Mouse (Mus musculus): ENCODE measurements around the gene Snx29. TPM values are rescaled to one million over a fixed set of nuclear protein-coding genes. Genes with fewer than 3 reads are reported as not detected.
"Not testable (repeated sequence)": the region's sequence is repeated elsewhere in the genome, so short reads cannot be mapped to it uniquely, and the experiment has no call there.

Snx29 gene
- polyA plus RNA-seq, 1 experiment: 15.0 TPM

DNA sequence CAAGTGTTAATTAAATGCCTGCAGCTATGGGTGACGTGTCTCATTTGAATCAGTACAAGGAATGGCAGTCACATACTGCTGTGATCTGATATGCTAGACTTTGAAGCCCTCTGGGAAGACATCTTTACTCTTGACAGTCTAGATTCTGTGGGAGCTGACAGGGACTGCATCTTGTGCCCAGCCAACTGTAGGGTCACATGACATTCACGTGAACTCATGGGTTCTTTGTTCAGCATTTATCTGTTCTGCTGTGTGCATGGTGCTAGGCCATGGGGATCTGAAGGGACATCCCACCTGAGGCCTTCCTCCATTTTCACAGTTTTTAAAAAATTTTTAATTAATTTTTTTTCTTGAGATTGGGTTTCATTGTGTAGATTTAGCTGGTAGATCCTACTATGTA is 91.9 kb downstream of the Snx29 start:
- H3K4me3 ChIP-seq (ENCODE audit: control insufficient read depth, insufficient read depth, low read length): no peak overlapping the region
- H3K36me3 ChIP-seq (ENCODE audit: control insufficient read depth, insufficient read depth, low read length): no peaks in the 10 kb centered on the region
- no peak for DNase-seq
- H3K27me3 ChIP-seq (ENCODE audit: control insufficient read depth, insufficient read depth, low read length): no peaks in the 10 kb centered on the region
- WGBS: 83% methylated on average over 2 of the region's 2 CpGs
- H3K27ac ChIP-seq (ENCODE audit: control insufficient read depth, insufficient read depth, low read length): no peak overlapping the region; the same call in 1 of the 2 replicates
- TF ChIP-seq CTCF (IDR thresholded peaks at IDR 0.05; ENCODE audit: borderline replicate concordance, control insufficient read depth, extremely low read depth, insufficient read depth, low read length, poor library complexity) (no peak), POLR2A (IDR thresholded peaks at IDR 0.05; ENCODE audit: control insufficient read depth, extremely low read depth, insufficient read depth, low read length, poor library complexity) (no peak)
- H3K4me1 ChIP-seq (replicated peaks; ENCODE audit: control insufficient read depth, insufficient read depth, low read length): peaks cover 11% of the 10 kb centered on the region

DNA sequence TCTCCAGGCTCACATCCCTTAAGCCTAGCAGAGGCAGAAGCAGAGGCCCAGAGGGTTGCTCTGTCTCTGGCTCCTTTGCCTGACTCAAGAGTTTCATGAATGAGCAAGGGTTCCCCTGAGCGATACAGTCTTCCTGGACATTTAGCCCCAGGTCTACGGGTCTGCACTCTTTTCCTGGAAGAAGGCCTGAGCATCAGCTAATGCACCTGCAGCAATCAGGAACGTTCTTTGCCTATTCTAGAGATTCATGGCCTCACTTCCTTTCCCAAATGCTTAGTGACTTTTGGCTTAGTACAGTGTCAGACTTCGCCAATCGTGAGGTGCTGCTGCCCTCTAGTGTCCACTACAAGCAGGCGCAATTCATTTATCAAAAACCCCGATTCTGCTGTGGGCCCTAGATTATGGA is 95.5 kb downstream of the Snx29 start:
- TF ChIP-seq POLR2A (IDR thresholded peaks at IDR 0.05; ENCODE audit: control insufficient read depth, extremely low read depth, insufficient read depth, low read length, poor library complexity) (no peak), CTCF (IDR thresholded peaks at IDR 0.05; ENCODE audit: borderline replicate concordance, control insufficient read depth, extremely low read depth, insufficient read depth, low read length, poor library complexity) (no peak)
- no peaks in the 10 kb centered on the region for H3K36me3 ChIP-seq (ENCODE audit: control insufficient read depth, insufficient read depth, low read length)
- H3K27ac ChIP-seq (ENCODE audit: control insufficient read depth, insufficient read depth, low read length): no peak overlapping the region
- H3K4me3 ChIP-seq (ENCODE audit: control insufficient read depth, insufficient read depth, low read length): no peak overlapping the region
- no peaks in the 10 kb centered on the region for H3K27me3 ChIP-seq (ENCODE audit: control insufficient read depth, insufficient read depth, low read length)
- peaks cover 19% of the 10 kb centered on the region for H3K4me1 ChIP-seq (replicated peaks; ENCODE audit: control insufficient read depth, insufficient read depth, low read length)
- WGBS: 15% methylated on average over 7 of the region's 7 CpGs
- peak; percentile 52 for DNase-seq

DNA sequence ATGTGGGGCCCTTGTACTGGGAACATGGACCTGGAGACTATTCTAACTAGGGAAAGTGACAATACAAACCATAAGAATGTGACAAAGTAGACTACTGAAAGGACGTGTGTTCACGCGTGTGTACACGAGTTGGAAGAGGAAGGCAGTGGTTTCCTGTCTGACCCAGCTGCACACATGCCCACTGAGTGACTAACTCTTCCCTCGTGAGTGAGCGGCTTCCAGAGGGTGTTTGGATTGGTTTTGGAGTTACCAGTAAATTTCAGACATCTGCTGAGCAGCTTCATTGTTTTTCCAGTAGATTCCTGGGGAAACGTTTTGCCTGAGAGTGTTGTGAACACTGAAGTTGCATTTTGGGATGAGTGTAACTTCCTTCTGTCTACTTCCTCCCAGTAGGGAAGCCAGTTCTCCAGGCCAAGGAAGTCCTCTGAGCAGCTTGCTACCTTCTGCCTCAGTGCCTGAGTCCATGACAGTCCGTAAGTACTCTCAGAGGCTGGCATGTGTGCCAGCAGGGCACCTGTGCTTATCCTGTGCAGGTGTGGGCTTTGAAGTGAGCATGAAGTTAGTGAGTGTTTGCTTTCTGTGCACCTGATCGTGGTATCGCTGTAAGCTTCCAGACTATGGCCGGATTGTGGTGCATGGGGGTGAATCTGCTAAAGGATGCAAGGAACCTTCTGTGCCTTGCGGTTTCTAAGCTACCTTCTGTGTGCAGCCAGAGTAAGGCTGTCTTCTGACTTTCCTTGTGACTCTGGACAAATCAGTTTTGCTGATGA is 97.8 kb downstream of the Snx29 start:
- Histone ChIP-seq H3K4me1 (replicated peaks; ENCODE audit: control insufficient read depth, insufficient read depth, low read length) (peaks cover 14% of the 10 kb centered on the region; the same call in 1 of the 2 replicates), H3K4me3 (ENCODE audit: control insufficient read depth, insufficient read depth, low read length) (no peak overlapping the region), H3K36me3 (ENCODE audit: control insufficient read depth, insufficient read depth, low read length) (no peaks in the 10 kb centered on the region)

DNA sequence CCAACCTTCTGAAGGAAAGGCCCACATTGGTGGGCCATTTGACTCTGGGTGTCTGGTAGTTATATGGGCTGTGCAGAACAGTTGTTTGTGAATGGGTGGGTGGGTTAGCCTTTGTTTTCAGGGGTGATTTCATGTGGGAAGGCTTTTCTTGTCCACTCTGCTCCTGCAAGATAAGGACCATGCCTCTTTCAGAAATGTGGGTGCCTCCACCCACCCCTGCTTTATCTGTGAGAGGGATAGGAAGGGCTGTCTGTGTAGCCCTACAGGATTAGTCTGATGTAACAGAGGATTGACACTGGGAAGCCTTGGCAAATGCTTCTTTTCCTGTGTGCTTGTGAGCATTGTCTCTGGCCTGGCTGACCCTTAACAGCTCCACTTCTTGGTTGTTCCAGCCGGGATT is 99.5 kb downstream of the Snx29 start:
- no peak for TF ChIP-seq POLR2A (IDR thresholded peaks at IDR 0.05; ENCODE audit: control insufficient read depth, extremely low read depth, insufficient read depth, low read length, poor library complexity)
- TF ChIP-seq CTCF (IDR thresholded peaks at IDR 0.05; ENCODE audit: borderline replicate concordance, control insufficient read depth, extremely low read depth, insufficient read depth, low read length, poor library complexity): no peak
- Histone ChIP-seq H3K4me1 (replicated peaks; ENCODE audit: control insufficient read depth, insufficient read depth, low read length) (peaks cover 14% of the 10 kb centered on the region; the same call in 1 of the 2 replicates), H3K36me3 (ENCODE audit: control insufficient read depth, insufficient read depth, low read length) (no peaks in the 10 kb centered on the region), H3K27me3 (ENCODE audit: control insufficient read depth, insufficient read depth, low read length) (no peaks in the 10 kb centered on the region), H3K4me3 (ENCODE audit: control insufficient read depth, insufficient read depth, low read length) (no peak overlapping the region), H3K27ac (ENCODE audit: control insufficient read depth, insufficient read depth, low read length) (no peak overlapping the region)
- DNase-seq: no peak
- 100% methylated on average over 1 of the region's 1 CpGs for WGBS

More for the DNA sequence above, 97.8 kb downstream of the Snx29 start:
- peak overlapping the region; percentile 15 for H3K27ac ChIP-seq (ENCODE audit: control insufficient read depth, insufficient read depth, low read length)
- no peak for TF ChIP-seq CTCF (IDR thresholded peaks at IDR 0.05; ENCODE audit: borderline replicate concordance, control insufficient read depth, extremely low read depth, insufficient read depth, low read length, poor library complexity)
- no peak for TF ChIP-seq POLR2A (IDR thresholded peaks at IDR 0.05; ENCODE audit: control insufficient read depth, extremely low read depth, insufficient read depth, low read length, poor library complexity)
- no peaks in the 10 kb centered on the region for H3K27me3 ChIP-seq (ENCODE audit: control insufficient read depth, insufficient read depth, low read length)
- peak; percentile 40 for DNase-seq
- WGBS: 13% methylated on average over 12 of the region's 12 CpGs

DNA sequence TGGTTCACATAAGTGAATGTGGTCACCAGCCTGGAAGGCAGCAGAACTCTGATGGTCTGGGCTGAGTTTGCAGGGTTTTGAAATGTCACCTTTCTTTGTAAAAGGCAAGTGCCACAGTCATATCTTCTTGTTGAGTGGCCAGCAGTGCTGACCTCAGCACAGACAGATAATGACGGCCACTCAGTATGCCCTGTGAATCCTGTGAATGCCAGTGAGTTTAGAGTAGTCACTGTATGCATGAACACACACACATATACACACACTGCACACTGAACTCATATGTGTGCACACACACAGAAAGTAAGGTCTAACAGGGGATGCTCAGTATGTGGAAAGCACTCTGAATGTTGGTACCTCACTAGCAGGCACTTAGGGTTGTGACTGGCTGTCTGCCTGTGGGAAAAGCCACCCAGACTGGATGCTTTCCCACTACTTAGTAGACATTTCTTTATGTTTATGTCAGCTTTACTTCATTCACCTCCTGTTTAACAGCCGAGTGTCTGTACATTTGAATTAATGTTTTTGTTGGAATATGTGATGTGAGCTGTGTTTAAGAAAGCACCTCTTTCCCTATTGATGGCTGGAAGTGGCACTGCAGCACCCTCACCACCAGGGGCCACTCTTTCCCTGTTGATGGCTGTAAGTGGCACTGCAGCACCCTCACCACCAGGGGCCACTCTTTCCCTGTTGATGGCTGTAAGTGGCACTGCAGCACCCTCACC is 100.3 kb downstream of the Snx29 start:
- WGBS: 96% methylated on average over 2 of the region's 2 CpGs
- Histone ChIP-seq H3K27ac (ENCODE audit: control insufficient read depth, insufficient read depth, low read length) (no peak overlapping the region), H3K36me3 (ENCODE audit: control insufficient read depth, insufficient read depth, low read length) (no peaks in the 10 kb centered on the region), H3K27me3 (ENCODE audit: control insufficient read depth, insufficient read depth, low read length) (no peaks in the 10 kb centered on the region), H3K4me3 (ENCODE audit: control insufficient read depth, insufficient read depth, low read length) (no peak overlapping the region), H3K4me1 (replicated peaks; ENCODE audit: control insufficient read depth, insufficient read depth, low read length) (peaks cover 14% of the 10 kb centered on the region; the same call in 1 of the 2 replicates)
- no peak for DNase-seq
- no peak for TF ChIP-seq CTCF (IDR thresholded peaks at IDR 0.05; ENCODE audit: borderline replicate concordance, control insufficient read depth, extremely low read depth, insufficient read depth, low read length, poor library complexity)
- TF ChIP-seq POLR2A (IDR thresholded peaks at IDR 0.05; ENCODE audit: control insufficient read depth, extremely low read depth, insufficient read depth, low read length, poor library complexity): no peak

DNA sequence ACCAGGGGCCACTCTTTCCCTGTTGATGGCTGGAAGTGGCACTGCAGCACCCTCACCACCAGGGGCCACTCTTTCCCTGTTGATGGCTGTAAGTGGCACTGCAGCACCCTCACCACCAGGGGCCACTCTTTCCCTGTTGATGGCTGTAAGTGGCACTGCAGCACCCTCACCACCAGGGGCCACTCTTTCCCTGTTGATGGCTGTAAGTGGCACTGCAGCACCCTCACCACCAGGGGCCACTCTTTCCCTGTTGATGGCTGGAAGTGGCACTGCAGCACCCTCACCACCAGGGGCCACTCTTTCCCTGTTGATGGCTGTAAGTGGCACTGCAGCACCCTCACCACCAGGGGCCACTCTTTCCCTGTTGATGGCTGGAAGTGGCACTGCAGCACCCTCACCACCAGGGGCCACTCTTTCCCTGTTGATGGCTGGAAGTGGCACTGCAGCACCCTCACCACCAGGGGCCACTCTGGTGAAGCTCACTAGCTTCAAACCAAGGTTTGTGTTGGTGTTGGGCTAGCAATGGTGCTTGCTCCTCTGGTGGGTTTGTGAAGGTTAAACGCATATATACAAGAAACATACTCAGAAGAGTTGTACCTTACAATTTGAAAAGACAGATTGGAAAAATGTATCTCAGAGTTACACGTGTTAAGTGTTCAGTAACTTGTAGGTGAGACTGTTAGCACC is 101.0 kb downstream of the Snx29 start:
- H3K4me3 ChIP-seq (ENCODE audit: control insufficient read depth, insufficient read depth, low read length); H3K27ac ChIP-seq (ENCODE audit: control insufficient read depth, insufficient read depth, low read length); H3K36me3 ChIP-seq (ENCODE audit: control insufficient read depth, insufficient read depth, low read length); H3K27me3 ChIP-seq (ENCODE audit: control insufficient read depth, insufficient read depth, low read length): not testable (repeated sequence)
- DNase-seq: peak; percentile 35
- peaks cover 14% of the 10 kb centered on the region; the same call in 1 of the 2 replicates for H3K4me1 ChIP-seq (replicated peaks; ENCODE audit: control insufficient read depth, insufficient read depth, low read length)
- WGBS: 99% methylated on average over 2 of the region's 2 CpGs
- TF ChIP-seq CTCF (IDR thresholded peaks at IDR 0.05; ENCODE audit: borderline replicate concordance, control insufficient read depth, extremely low read depth, insufficient read depth, low read length, poor library complexity): peak; percentile 18; the same call in 1 of the 2 replicates
